Mouse (Mus musculus): Measurements from ENCODE around the gene Myg1.

DNA sequence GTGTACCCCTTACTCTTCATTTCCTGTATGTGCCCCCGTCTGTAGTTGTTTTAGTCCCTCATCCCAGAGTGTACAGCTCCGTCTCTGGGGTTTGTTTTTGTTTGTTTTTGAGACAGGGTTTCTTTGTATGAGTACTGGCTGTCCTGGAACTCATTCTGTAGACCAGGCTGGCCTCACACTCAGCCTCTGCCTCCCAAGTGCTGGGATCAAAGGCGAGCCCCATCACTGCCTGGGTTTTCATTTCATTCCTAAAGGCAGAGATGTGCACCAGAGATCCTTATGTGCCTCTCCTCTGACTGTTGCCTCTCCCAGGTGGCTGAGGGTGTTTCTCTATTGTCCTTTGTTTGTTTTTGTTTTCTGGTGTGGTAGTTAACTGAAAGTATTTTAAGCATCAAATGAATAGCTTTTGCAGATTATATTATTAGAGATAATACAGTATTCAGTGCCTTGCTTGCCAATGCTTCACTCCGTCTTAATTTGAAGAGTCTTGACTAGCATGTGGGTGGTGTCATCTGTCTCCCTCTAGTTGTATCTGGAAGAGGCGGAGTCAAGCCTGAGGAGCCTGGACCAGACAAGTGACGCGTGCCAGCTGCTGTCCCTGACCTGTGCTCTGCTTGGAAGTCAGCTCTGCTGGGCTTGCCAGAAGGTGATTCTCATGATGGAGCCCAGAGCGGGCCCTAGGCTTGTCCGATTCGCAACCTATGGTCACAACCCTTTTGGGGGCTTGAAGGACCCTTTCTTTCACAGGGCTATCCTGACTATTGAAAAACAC, 21.2 kb upstream of the Myg1 start:
- TF ChIP-seq CTCF (IDR thresholded peaks at IDR 0.05; ENCODE audit: low read depth) (no peak), EP300 (IDR thresholded peaks at IDR 0.05; ENCODE audit: low read depth) (no peak)

Measured in liver, embryonic 14.5 days (tissue).